Mouse (Mus musculus) cerebellum, adult 2 months (tissue): ENCODE results near the gene Sgsm3.

Experiments
- CTCF ChIP-seq: fragments of 200-500 bp; IDR thresholded peaks from 2 replicates; pipeline ENCODE4 v1.5.1; 2011; ENCODE audit warnings: low read depth, mild to moderate bottlenecking, control low read depth, low read length, moderate library complexity, borderline replicate concordance; ENCODE audit not compliant: insufficient read depth
- POLR2A ChIP-seq: fragments of 200-500 bp; IDR thresholded peaks from 2 replicates; pipeline ENCODE4 v1.6.1; 2011; ENCODE audit warnings: low read length, control low read depth, borderline replicate concordance; ENCODE audit not compliant: insufficient read depth

- TF ChIP-seq CTCF (no peak), POLR2A (no peak)
These were observed 46.1 kb upstream of the Sgsm3 start for GRCm38 (mm10) chr15:80931345-80931960.
